Mouse (Mus musculus) liver, embryonic 14.5 days (tissue): ENCODE data around the gene Wdr86.
A peak's percentile ranks its signal among the peaks of the same experiment; 100 is the strongest.

Experiments used
- CTCF ChIP-seq: IDR thresholded peaks from 2 replicates; pipeline ENCODE4 v1.5.1; 2016; ENCODE audit warnings: antibody characterized with exemption, low read depth, control low read depth
- EP300 ChIP-seq: IDR thresholded peaks from 2 replicates; pipeline ENCODE4 v1.6.1; 2016; ENCODE audit warnings: antibody characterized with exemption, low read depth

- TF ChIP-seq CTCF (peak; percentile 93), EP300 (no peak)
These were observed 20.1 kb upstream of the Wdr86 start for GRCm38 (mm10) chr5:24750321-24751304.
